Mouse (Mus musculus) layer of hippocampus, adult 18-20 months (tissue): ENCODE data around the gene Efcc1. TPM values are rescaled to one million over a fixed set of nuclear protein-coding genes. Genes with fewer than 3 reads are reported as not detected.

Experiments
- DNase-seq, 2 experiments: peaks; one replicate each; pipeline ENCODE4 v3.0.0; 2022; ENCODE audit warnings: low spot score in 2 of 2
- total RNA-seq, 2 experiments: library from RNA; stranded (reverse); gene quantifications; 2 replicates each; pipeline ENCODE4 v1.2.3; 2021

Efcc1 gene
- total RNA-seq, 2 experiments from 2014 or later, result 3.6 to 5.2 TPM

GRCm38 (mm10) chr6:87777842-87778241, 47.2 kb downstream of the Efcc1 start, which contains the start of gene Gp9:
TSS of gene Gp9 (plus strand) at chr6:87778072.
- DNase-seq, result no peak

GRCm38 (mm10) chr6:87778294-87779173, 47.9 kb downstream of the Efcc1 start:
- no peak for DNase-seq

GRCm38 (mm10) chr6:87779174-87780165, 48.8 kb downstream of the Efcc1 start:
- DNase-seq, result no peak

- no peak for DNase-seq
Measured at GRCm38 (mm10) chr6:87780546-87781301, 50.1 kb downstream of the Efcc1 start.

- DNase-seq, result no peak
Measured at GRCm38 (mm10) chr6:87784033-87784432, 53.4 kb downstream of the Efcc1 start.

- no peak for DNase-seq
Measured at GRCm38 (mm10) chr6:87786621-87787020, 56.0 kb downstream of the Efcc1 start.

GRCm38 (mm10) chr6:87787108-87787890, 56.6 kb downstream of the Efcc1 start:
- no peak for DNase-seq

GRCm38 (mm10) chr6:87788266-87788895, 57.7 kb downstream of the Efcc1 start:
- no peak for DNase-seq

- DNase-seq, result no peak
Measured at GRCm38 (mm10) chr6:87788896-87789587, 58.4 kb downstream of the Efcc1 start.

- DNase-seq, result no peak
Measured at GRCm38 (mm10) chr6:87789791-87790190, 59.1 kb downstream of the Efcc1 start.

- no peak for DNase-seq
Measured at GRCm38 (mm10) chr6:87790779-87791480, 60.3 kb downstream of the Efcc1 start.

- DNase-seq, result no peak
Measured at GRCm38 (mm10) chr6:87791826-87792225, 61.2 kb downstream of the Efcc1 start.

- no peak for DNase-seq
Measured at GRCm38 (mm10) chr6:87793821-87794510, 63.3 kb downstream of the Efcc1 start.

GRCm38 (mm10) chr6:87795385-87796150, 64.9 kb downstream of the Efcc1 start:
- no peak for DNase-seq

GRCm38 (mm10) chr6:87796251-87796880, 65.7 kb downstream of the Efcc1 start:
- no peak for DNase-seq

GRCm38 (mm10) chr6:87797321-87797720, 66.7 kb downstream of the Efcc1 start:
- no peak for DNase-seq

GRCm38 (mm10) chr6:87799576-87799975, 68.9 kb downstream of the Efcc1 start:
- no peak for DNase-seq
